ENCODE assay signal across 22 mouse cellular contexts in the genomic region with DNA sequence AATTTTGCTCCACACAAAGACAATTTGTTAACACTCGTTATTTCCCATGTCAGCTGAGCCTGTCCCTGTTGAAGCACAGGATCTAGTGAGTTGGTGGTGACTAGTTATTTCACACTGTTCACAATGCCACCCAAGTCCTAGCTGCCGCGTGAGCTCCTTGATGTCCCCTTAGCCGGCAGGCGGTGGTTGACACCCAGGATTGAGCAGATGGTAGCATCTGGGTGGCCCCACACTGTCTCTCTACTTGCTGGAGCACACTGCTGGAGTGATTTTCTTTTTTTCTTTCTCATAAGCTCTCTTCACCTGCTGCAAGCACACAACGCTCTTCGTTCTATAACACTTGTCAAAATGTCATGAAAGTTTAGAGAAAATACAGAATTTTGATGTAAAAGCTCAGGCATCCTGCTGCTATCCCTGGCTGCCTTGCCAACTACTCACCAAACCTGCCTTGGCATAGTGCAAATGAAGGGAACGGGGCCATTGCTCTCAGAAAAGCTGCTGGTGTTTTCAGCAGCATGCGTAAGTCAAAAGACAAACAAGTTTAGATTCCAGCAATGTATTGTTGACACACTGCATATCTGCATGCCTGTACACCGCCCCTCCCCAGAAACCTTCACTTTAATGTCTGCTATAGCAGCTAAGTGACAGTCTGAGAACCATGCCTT. TPM values are rescaled to one million over a fixed set of nuclear protein-coding genes. Genes with fewer than 3 reads are reported as not detected.
"Had no signal": no experiment of that assay in that cellular context is flagged by ENCODE, and none has a peak within 500 bp of the region (broad histone marks: within the 10 kb centered on the region; RNA-seq: fewer than 3 reads in every experiment).

No protein-coding gene starts in this region.

- DNase-seq: kidney, postnatal 14 days; lung, embryonic 14.5 days; lung, postnatal 10 days; thymus, postnatal 36 days had no signal

- H3K4me1 ChIP-seq: kidney, embryonic 15.5 days; limb, embryonic 15.5 days; liver, embryonic 12.5 days; megakaryocyte, embryonic 14.5 days; stomach, embryonic 15.5 days had no signal

- H3K9me3 ChIP-seq: kidney, embryonic 15.5 days; limb, embryonic 15.5 days; liver, embryonic 12.5 days; stomach, embryonic 15.5 days had no signal

- H3K4me3 ChIP-seq: kidney, embryonic 15.5 days; left cerebral cortex, adult 2 months; limb, embryonic 15.5 days; liver, embryonic 12.5 days; megakaryocyte, embryonic 14.5 days; stomach, embryonic 15.5 days had no signal

- H3K4me2 ChIP-seq: kidney, embryonic 15.5 days; limb, embryonic 15.5 days; liver, embryonic 12.5 days; lung, embryonic 14.5 days; midbrain, embryonic 11.5 days; stomach, embryonic 15.5 days had no signal

- ATAC-seq: liver, embryonic 12.5 days; midbrain, embryonic 16.5 days had no signal

- H3K9ac ChIP-seq: kidney, embryonic 15.5 days; limb, embryonic 15.5 days; liver, embryonic 12.5 days; lung, embryonic 14.5 days; stomach, embryonic 15.5 days had no signal

- H3K27me3 ChIP-seq: kidney, embryonic 15.5 days; limb, embryonic 15.5 days; liver, embryonic 12.5 days; megakaryocyte, embryonic 14.5 days; stomach, embryonic 15.5 days had no signal

- H3K27ac ChIP-seq: kidney, embryonic 15.5 days; left cerebral cortex, adult 2 months; limb, embryonic 15.5 days; liver, embryonic 12.5 days; macrophage; stomach, embryonic 15.5 days had no signal

- H3K36me3 ChIP-seq: kidney, embryonic 15.5 days; limb, embryonic 15.5 days; liver, embryonic 12.5 days; stomach, embryonic 15.5 days had no signal

RNA-seq across cellular contexts. Expression of gene Gm10217, which starts 3.4 kb away (rescaled TPM):
- total RNA-seq: layer of hippocampus, adult 8-10 months; layer of hippocampus, postnatal 14 days; left cerebral cortex, adult 2 months; left cerebral cortex, postnatal 14 days had no signal
- polyA plus RNA-seq: kidney, embryonic 15.5 days; large intestine, adult 2 months; limb, embryonic 11.5 days; limb, embryonic 15.5 days; liver, embryonic 12.5 days; liver, embryonic 16.5 days; lung, embryonic 14.5 days; macrophage; midbrain, embryonic 11.5 days; midbrain, embryonic 16.5 days; neural tube, embryonic 14.5 days; spleen, adult 2 months; stomach, embryonic 15.5 days; thymus, postnatal 0 days had no signal
